Mouse (Mus musculus): Measurements from ENCODE around the gene Cnep1r1. TPM values are rescaled to one million over a fixed set of nuclear protein-coding genes. Genes with fewer than 3 reads are reported as not detected.
A peak's percentile ranks its signal among the peaks of the same experiment; 100 is the strongest.

Gene Cnep1r1
- polyA plus RNA-seq (2015; fragmentation: Nextera tagmentation; extraction: Ambion mirVana): 59.5 and 60.6 TPM in 2 replicates

GRCm38 (mm10) chr8:88118456-88119036 lies at the start of gene Cnep1r1:
Cnep1r1 (plus strand) TSS chr8:88118769.
- H3K9me3 ChIP-seq (replicated peaks): no peaks in the 10 kb centered on the region
- ATAC-seq (replicated peaks; ENCODE audit: low FRiP score): peak; percentile 99
- peak within 1 kb of the TSS; percentile 71 for H3K4me2 ChIP-seq
- WGBS: under 1% methylated on average over 45 of the region's 49 CpGs
- H3K4me1 ChIP-seq: peaks cover 6% of the 10 kb centered on the region
- peak within 1 kb of the TSS; percentile 99 for H3K4me3 ChIP-seq (replicated peaks)
- H3K27ac ChIP-seq: peak within 1 kb of the TSS; percentile 91
- no peaks in the 10 kb centered on the region for H3K27me3 ChIP-seq
- H3K36me3 ChIP-seq: peaks cover 25% of the 10 kb centered on the region
- H3K9ac ChIP-seq: peak within 1 kb of the TSS; percentile 95

- no peak for ATAC-seq (replicated peaks; ENCODE audit: low FRiP score)
- Histone ChIP-seq H3K27ac (no peak overlapping the region), H3K4me2 (no peak overlapping the region), H3K4me1 (no peaks in the 10 kb centered on the region), H3K9ac (no peak overlapping the region), H3K9me3 (replicated peaks) (no peaks in the 10 kb centered on the region), H3K36me3 (no peaks in the 10 kb centered on the region), H3K4me3 (replicated peaks) (no peak overlapping the region), H3K27me3 (no peaks in the 10 kb centered on the region)
- WGBS: 27% methylated on average over 5 of the region's 5 CpGs
Measured at GRCm38 (mm10) chr8:88082183-88082582, 36.4 kb upstream of the Cnep1r1 start.

GRCm38 (mm10) chr8:88088006-88088405 lies 30.6 kb upstream of the Cnep1r1 start:
- H3K36me3 ChIP-seq: no peaks in the 10 kb centered on the region
- no peak for ATAC-seq (replicated peaks; ENCODE audit: low FRiP score)
- H3K27me3 ChIP-seq: no peaks in the 10 kb centered on the region
- no peak overlapping the region for H3K4me2 ChIP-seq
- no peak overlapping the region for H3K9ac ChIP-seq
- H3K9me3 ChIP-seq (replicated peaks): no peaks in the 10 kb centered on the region
- H3K4me1 ChIP-seq: no peaks in the 10 kb centered on the region
- no peak overlapping the region for H3K27ac ChIP-seq
- no peak overlapping the region for H3K4me3 ChIP-seq (replicated peaks)

- 72% methylated on average over 2 of the region's 2 CpGs for WGBS
- Histone ChIP-seq H3K4me3 (replicated peaks) (no peak overlapping the region), H3K4me1 (no peaks in the 10 kb centered on the region)
Measured at GRCm38 (mm10) chr8:88091661-88092060, 26.9 kb upstream of the Cnep1r1 start.

GRCm38 (mm10) chr8:88093367-88093766 lies 25.2 kb upstream of the Cnep1r1 start:
- Histone ChIP-seq H3K4me2 (no peak overlapping the region), H3K4me1 (no peaks in the 10 kb centered on the region), H3K27me3 (no peaks in the 10 kb centered on the region), H3K27ac (no peak overlapping the region), H3K9ac (no peak overlapping the region), H3K36me3 (no peaks in the 10 kb centered on the region), H3K4me3 (replicated peaks) (no peak overlapping the region), H3K9me3 (replicated peaks) (no peaks in the 10 kb centered on the region)
- WGBS: 52% methylated on average over 4 of the region's 4 CpGs
- ATAC-seq (replicated peaks; ENCODE audit: low FRiP score): no peak

More at GRCm38 (mm10) chr8:88091661-88092060, 26.9 kb upstream of the Cnep1r1 start:
- Histone ChIP-seq H3K9me3 (replicated peaks) (no peaks in the 10 kb centered on the region), H3K9ac (no peak overlapping the region), H3K4me2 (no peak overlapping the region), H3K27me3 (no peaks in the 10 kb centered on the region), H3K36me3 (no peaks in the 10 kb centered on the region), H3K27ac (no peak overlapping the region)
- ATAC-seq (replicated peaks; ENCODE audit: low FRiP score): no peak

DNA sequence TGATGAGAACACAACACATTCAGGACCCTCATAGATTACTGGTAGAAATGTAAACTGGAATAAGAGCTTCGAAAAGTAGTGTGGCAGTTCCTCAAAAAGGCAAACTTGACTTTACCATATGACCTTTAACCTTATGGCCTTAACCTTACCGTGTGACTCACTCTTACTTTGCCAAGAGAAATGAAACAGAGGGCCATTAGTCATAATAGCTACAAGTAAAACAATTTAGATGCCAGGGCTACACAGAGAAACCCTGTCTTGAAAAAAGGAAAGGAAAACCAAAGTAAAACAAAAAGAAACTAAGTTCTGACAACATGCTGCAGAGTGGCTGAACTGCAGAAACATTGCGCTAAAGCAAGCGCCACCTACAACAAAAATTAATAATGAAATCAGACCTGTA lies 19.7 kb upstream of the Cnep1r1 start:
- ATAC-seq (replicated peaks; ENCODE audit: low FRiP score): no peak
- Histone ChIP-seq H3K4me3 (replicated peaks) (no peak overlapping the region), H3K9me3 (replicated peaks) (no peaks in the 10 kb centered on the region), H3K4me1 (no peaks in the 10 kb centered on the region), H3K9ac (no peak overlapping the region), H3K27ac (no peak overlapping the region), H3K27me3 (no peaks in the 10 kb centered on the region), H3K36me3 (no peaks in the 10 kb centered on the region), H3K4me2 (no peak overlapping the region)
- 82% methylated on average over 4 of the region's 4 CpGs for WGBS

GRCm38 (mm10) chr8:88099526-88099925 lies 19.0 kb upstream of the Cnep1r1 start:
- Histone ChIP-seq H3K4me2 (no peak overlapping the region), H3K4me1 (no peaks in the 10 kb centered on the region), H3K27me3 (no peaks in the 10 kb centered on the region), H3K9ac (no peak overlapping the region), H3K9me3 (replicated peaks) (no peaks in the 10 kb centered on the region), H3K4me3 (replicated peaks) (no peak overlapping the region), H3K36me3 (no peaks in the 10 kb centered on the region), H3K27ac (no peak overlapping the region)
- ATAC-seq (replicated peaks; ENCODE audit: low FRiP score): no peak
- 3% methylated on average over 1 of the region's 1 CpGs for WGBS

- Histone ChIP-seq H3K27me3 (no peaks in the 10 kb centered on the region), H3K9me3 (replicated peaks) (no peaks in the 10 kb centered on the region), H3K4me2 (no peak overlapping the region), H3K4me1 (no peaks in the 10 kb centered on the region), H3K27ac (no peak overlapping the region), H3K4me3 (replicated peaks) (no peak overlapping the region), H3K9ac (no peak overlapping the region), H3K36me3 (no peaks in the 10 kb centered on the region)
- ATAC-seq (replicated peaks; ENCODE audit: low FRiP score): no peak
- 91% methylated on average over 4 of the region's 4 CpGs for WGBS
Measured at GRCm38 (mm10) chr8:88109241-88109640, 9.3 kb upstream of the Cnep1r1 start.

GRCm38 (mm10) chr8:88119076-88119475 lies 507 bp downstream of the Cnep1r1 start:
- H3K4me3 ChIP-seq (replicated peaks): peak overlapping the region; percentile 99
- under 1% methylated on average over 11 of the region's 11 CpGs for WGBS
- H3K27me3 ChIP-seq: no peaks in the 10 kb centered on the region
- H3K4me2 ChIP-seq: peak overlapping the region; percentile 71
- peaks cover 6% of the 10 kb centered on the region for H3K4me1 ChIP-seq
- peak; percentile 65 for ATAC-seq (replicated peaks; ENCODE audit: low FRiP score)
- peak overlapping the region; percentile 91 for H3K27ac ChIP-seq
- peak overlapping the region; percentile 95 for H3K9ac ChIP-seq
- H3K9me3 ChIP-seq (replicated peaks): no peaks in the 10 kb centered on the region
- H3K36me3 ChIP-seq: peaks cover 27% of the 10 kb centered on the region

GRCm38 (mm10) chr8:88124850-88125249 lies 6.3 kb downstream of the Cnep1r1 start:
- no peak overlapping the region for H3K9ac ChIP-seq
- WGBS: 98% methylated on average over 2 of the region's 2 CpGs
- no peaks in the 10 kb centered on the region; the same call in 1 of the 2 replicates for H3K4me1 ChIP-seq
- H3K27me3 ChIP-seq: no peaks in the 10 kb centered on the region
- H3K27ac ChIP-seq: no peak overlapping the region
- H3K36me3 ChIP-seq: peaks cover 73% of the 10 kb centered on the region
- H3K9me3 ChIP-seq (replicated peaks): no peaks in the 10 kb centered on the region
- ATAC-seq (replicated peaks; ENCODE audit: low FRiP score): no peak
- H3K4me3 ChIP-seq (replicated peaks): no peak overlapping the region
- H3K4me2 ChIP-seq: no peak overlapping the region

- Histone ChIP-seq H3K4me3 (replicated peaks) (no peak overlapping the region), H3K9ac (no peak overlapping the region), H3K4me2 (no peak overlapping the region), H3K27ac (no peak overlapping the region), H3K9me3 (replicated peaks) (no peaks in the 10 kb centered on the region), H3K4me1 (peaks cover 7% of the 10 kb centered on the region; the same call in 1 of the 2 replicates), H3K27me3 (no peaks in the 10 kb centered on the region), H3K36me3 (peaks cover 85% of the 10 kb centered on the region)
- WGBS: 94% methylated on average over 4 of the region's 4 CpGs
- ATAC-seq (replicated peaks; ENCODE audit: low FRiP score): no peak
Measured at GRCm38 (mm10) chr8:88129397-88129796, 10.8 kb downstream of the Cnep1r1 start.

DNA sequence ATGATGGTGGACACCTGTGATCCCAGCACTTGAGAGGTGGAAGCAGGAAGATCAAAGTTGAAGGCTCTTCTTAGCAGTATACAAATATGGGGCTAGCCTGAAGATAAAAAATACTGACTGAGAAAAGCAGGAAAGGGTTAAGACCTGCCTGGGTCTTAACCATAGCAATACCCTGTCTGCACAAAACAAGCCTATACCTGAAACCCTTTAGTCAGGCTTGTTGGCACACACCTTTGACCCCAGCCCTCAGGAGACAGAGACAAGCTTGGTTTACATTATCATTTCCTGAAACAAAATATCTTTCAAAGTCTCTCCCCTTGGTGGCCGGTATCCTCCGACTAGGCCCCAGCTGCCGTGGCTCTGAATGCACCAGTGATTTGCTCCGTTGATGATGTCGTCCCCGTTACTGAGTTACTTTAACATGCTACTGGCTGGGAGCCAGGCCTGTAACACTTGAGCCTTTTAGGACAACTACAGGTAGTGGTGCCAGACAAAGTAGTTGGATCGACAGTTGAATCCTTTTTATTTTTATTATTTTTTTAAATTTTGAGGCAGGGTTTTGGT lies 12.3 kb downstream of the Cnep1r1 start:
- Histone ChIP-seq H3K36me3 (peaks cover 86% of the 10 kb centered on the region), H3K4me3 (replicated peaks) (no peak overlapping the region), H3K4me1 (peaks cover 7% of the 10 kb centered on the region; the same call in 1 of the 2 replicates), H3K4me2 (no peak overlapping the region), H3K27ac (peak overlapping the region; percentile 39; the same call in 1 of the 2 replicates), H3K9me3 (replicated peaks) (no peaks in the 10 kb centered on the region), H3K9ac (no peak overlapping the region), H3K27me3 (no peaks in the 10 kb centered on the region)
- WGBS: 43% methylated on average over 7 of the region's 7 CpGs
- peak; percentile 75 for ATAC-seq (replicated peaks; ENCODE audit: low FRiP score)
